Mouse (Mus musculus) embryonic stem cell, embryonic (primary cell): Measurements from ENCODE around the gene Dyx1c1.

ENCODE experiments used
- CTCF ChIA-PET, 4 experiments: fragments of 300-600 bp in 2 of 4; fragments of 350-600 bp in 2 of 4; sonication (Branson Sonifier 250); formaldehyde crosslinking; loops; one replicate each; lab custom pipeline; 2022; ENCODE audit warnings: inconsistent platforms in 2 of 4; lab: Charles Lee
- POLR2A ChIA-PET, 4 experiments: fragments of 300-600 bp in 2 of 4; fragments of 350-600 bp in 2 of 4; sonication (Branson Sonifier 250); formaldehyde crosslinking; loops; one replicate each; lab custom pipeline; 2022; ENCODE audit warnings: antibody characterized with exemption in 4 of 4, inconsistent platforms in 1 of 4; lab: Charles Lee

The Dyx1c1 gene

DNA sequence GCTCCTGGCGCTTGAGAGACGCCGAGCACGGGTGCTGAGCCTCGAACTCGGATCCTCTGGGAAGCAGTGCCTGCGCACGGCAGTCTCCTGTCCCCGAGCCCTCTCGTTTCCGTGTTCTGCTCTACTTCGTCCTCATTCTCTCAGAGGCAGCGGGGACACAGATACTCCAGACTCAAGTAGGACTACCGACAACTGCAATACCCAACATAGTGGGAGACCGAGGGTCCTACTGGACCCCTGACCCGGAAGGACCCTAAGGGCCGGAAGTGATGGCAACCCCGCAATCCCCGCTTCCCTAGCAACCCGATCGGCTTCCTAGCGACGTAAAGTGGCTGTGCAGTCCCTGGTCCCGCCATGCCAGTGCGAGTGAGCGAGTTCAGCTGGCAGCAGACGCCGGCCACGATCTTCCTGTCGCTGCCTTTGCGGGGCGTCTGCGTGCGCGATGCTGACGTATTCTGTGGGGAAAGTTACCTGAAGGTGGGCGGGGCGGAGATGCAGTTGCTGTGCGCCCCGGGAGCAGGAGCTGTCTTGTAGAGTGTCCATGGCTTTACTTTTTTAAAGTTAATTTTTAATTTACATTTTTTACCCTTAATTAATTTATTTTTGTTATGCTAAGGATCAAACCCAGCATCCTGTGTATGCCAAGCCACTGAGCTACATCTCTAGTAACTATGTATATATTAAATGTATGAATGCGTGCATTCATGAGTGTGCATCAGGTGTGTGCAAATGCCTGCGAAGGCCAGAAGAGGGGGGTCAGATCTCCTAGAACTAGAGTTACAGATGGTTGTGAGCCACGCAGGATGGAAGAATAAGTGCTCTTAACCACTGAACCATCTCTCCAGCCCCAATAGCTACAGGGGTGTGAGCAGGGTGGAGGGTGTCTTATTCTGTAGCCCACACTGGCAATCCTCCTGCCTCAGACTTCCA, at the start of gene Dyx1c1, which contains the start of gene Gm44503:
Gene Dyx1c1, plus strand, starts transcription at position 265 of the 930 bp plus-strand sequence.
Gene Gm44503, plus strand, starts transcription at position 332 of the 930 bp plus-strand sequence.
- CTCF ChIA-PET = interaction anchor here (0.6 to 4.2 kb wide), 23 partner anchors 8 to 225 kb away, joined by 3 to 15 read pairs (median 4); partner anchors contain the start of gene Pigb (in 1 of the 4)
- POLR2A ChIA-PET = interaction anchor here (0.5 to 2.3 kb wide), 26 partner anchors 8 to 427 kb away, joined by 3 to 13 read pairs (median 3); partner anchors contain the start of genes Pigb (in 1 of the 4), Rfx7 (in 1 of the 4) and Rsl24d1 (in 1 of the 4)

DNA sequence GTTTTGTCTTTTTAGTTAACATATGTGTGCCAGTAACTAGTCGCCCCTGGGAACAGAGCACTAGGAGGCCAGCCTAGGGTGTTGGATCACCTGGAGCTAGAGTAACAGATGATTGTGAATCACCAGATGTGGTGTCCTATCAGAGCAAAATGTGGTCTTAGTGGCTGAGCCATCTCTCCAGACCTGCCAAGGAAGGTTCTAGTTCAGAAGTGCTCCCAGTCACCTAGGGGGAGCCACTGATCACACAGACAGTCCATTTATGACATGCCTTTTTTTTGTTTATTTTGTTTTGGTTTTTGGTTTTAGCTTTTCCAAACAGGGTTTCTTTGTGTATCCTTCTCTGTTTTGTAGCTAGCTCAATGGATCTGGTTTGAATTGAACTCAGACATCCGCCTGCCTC, 47.2 kb upstream of the Dyx1c1 start:
- ChIA-PET CTCF (interaction anchor here in 2 of 4 experiments (0.6 to 1.8 kb wide), 3 partner anchors 8 to 28 kb away, joined by 4 to 7 read pairs (median 6); partner anchors contain the start of gene Pygo1 (in 1 of the 2)), POLR2A (interaction anchor here in 2 of 4 experiments (0.7 to 6.3 kb wide), 10 partner anchors 10 to 271 kb away, joined by 3 to 53 read pairs (median 4); partner anchors contain the start of genes Pygo1 (in 2 of the 2), Gm44503 (in 1 of the 2) and Nedd4 (in 1 of the 2))

DNA sequence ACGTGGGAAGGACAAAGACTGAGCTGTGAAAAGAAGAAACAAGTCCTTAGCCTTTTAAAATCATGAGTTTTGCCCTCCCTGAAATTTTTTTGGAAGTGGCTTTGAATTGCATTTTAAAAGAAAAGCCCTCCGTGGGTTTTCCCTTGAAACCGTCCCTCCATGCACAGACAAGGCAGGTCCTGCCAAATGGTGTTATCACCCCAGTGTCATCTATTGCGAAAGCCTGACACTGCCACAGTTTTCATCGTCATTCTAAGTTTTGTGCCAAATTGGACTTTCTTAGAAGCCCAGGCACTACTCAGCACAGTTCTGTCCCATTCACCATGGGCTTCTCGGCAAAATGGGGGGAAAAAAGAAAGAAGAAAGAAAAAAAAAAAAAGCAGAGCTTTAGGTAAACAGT, 45.0 kb upstream of the Dyx1c1 start:
- CTCF ChIA-PET = interaction anchor here in 3 of 4 experiments (0.5 to 1.5 kb wide), 6 partner anchors 15 to 132 kb away, joined by 3 to 6 read pairs (median 4); no protein-coding TSS in a partner anchor
- POLR2A ChIA-PET = interaction anchor here in 3 of 4 experiments (0.5 to 6.3 kb wide), 15 partner anchors 9 to 1135 kb away, joined by 3 to 53 read pairs (median 3); partner anchors contain the start of genes Pygo1 (in 2 of the 3) and Prtg (in 1 of the 3)

DNA sequence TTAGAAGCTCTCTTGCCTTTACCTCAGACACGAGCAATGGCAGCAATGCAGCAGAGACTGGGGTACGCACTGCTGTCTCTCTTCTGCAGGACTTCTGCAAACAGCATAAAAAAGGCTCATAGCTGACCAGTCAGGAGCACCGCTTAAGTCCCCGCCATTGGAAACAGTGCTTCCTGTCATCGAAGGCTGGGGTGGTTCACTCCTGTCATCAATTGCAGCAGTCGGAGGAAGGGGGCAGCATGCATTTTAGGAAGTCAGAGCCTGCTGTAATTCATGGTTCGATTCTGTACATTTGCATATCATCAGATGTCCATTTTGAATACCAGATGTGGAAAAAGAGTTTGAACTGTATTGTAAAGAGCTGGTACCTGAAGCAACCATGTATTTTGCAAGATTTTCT, 42.9 kb upstream of the Dyx1c1 start:
- ChIA-PET CTCF (interaction anchor here in 2 of 4 experiments (0.6 to 1.2 kb wide), 3 partner anchors 21 to 40 kb away, joined by 3 to 6 read pairs (median 4); no protein-coding TSS in a partner anchor), POLR2A (interaction anchor here in 2 of 4 experiments (0.6 to 6.3 kb wide), 5 partner anchors 9 to 149 kb away, joined by 3 to 53 read pairs (median 5); partner anchors contain the start of gene Pygo1 (in 2 of the 2))

DNA sequence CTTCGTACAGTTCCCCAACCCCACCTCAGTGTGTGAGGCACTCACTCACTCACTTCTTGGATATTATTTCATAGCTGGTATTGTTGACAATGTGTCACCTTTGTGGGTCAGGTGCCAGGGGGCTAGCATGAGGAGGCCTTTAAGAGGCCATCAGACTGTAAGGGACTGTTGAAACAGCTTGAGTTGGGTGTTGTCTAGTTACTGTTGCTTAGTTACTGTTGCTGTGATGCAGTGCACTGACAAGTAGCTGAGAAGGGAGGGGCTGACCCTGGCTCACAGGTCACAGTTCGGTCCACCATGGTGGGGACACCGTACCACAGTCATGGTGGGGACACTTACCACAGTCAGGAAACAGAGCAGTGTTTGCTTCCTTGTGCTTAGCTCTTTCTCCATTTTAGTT, 35.5 kb upstream of the Dyx1c1 start:
- POLR2A ChIA-PET = interaction anchor here in 2 of 4 experiments (0.6 to 8.0 kb wide), 4 partner anchors 10 to 97 kb away, joined by 3 to 53 read pairs (median 4); no protein-coding TSS in a partner anchor

DNA sequence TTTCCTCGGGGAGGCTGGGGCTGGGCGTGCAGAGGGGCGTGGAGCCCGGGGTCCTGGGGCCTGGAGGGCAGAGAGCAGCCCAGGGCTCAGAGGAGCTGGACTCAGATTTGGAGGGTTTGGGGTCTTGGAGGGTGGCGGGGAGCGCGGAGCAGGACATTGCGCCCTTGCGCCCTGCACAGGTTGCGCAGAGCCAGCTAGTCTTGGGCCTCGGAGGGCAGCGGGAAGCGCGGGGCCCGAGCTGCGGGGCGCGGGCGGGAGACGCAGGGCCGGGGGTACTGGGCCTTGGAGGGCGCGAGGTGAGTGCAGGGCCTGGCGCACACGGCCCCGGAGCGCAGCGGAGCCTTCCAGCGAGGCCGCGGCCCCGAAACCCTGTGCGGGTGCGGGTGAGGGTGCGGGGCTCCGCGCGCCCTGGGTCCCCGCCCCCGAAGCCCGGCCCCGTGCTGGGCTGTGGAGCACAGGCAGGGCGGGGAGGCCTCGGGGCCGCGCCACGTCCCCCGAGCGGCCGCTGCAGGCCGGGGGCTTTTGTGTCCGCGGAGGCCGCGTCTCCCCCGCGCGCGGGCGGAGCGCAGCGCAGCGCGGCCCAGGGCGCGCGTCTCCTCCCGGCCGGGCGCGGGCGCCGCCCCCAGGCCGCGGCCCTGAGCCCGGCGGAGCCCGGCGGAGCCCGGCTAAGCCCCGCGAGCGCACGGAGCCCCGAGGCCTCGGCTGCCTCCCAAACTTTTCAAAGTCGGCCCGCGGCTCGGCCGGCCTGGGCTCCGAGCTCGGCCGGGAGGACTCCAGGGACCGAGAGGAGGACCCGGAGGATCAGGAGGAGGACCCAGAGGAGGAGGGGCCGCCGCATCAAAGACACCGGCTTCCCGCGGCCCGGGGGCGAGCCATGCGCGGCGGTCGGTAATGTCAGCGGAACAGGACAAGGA, 33.3 kb upstream of the Dyx1c1 start, which contains the start of gene Pygo1:
Gene Pygo1, plus strand, starts transcription at position 625 of the 914 bp plus-strand sequence.
- CTCF ChIA-PET = interaction anchor here in 1 of 4 experiments (0.6 to 1.2 kb wide), 3 partner anchors 13 to 34 kb away, joined by 3 to 6 read pairs (median 4); no protein-coding TSS in a partner anchor
- POLR2A ChIA-PET = interaction anchor here in 3 of 4 experiments (0.6 to 8.0 kb wide), 19 partner anchors 9 to 476 kb away, joined by 3 to 53 read pairs (median 4); no protein-coding TSS in a partner anchor

More for the DNA sequence above, 35.5 kb upstream of the Dyx1c1 start:
- CTCF ChIA-PET = interaction anchor here in 1 of 4 experiments (1.3 kb wide), 1 partner anchor 28 kb away, joined by 4 read pairs; no protein-coding TSS in a partner anchor

DNA sequence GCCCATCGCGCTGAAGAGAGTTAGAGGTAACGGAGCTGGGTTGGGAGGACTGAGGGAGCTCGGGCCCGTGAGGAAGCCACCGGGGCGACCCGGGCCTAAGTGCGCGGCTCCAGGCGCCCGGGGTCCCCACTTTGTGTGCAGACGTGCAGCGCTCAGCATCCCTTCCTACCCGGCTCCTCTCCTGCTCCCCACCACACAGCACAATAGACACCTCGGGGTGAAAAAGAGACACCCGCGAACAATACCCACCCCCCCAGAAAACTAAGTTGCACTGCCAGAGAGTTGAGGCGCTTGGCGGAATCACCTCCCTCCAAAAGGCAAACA, 32.7 kb upstream of the Dyx1c1 start:
- POLR2A ChIA-PET = interaction anchor here in 3 of 4 experiments (0.6 to 8.0 kb wide), 9 partner anchors 9 to 476 kb away, joined by 3 to 53 read pairs (median 4); no protein-coding TSS in a partner anchor
- CTCF ChIA-PET = no interaction called here

DNA sequence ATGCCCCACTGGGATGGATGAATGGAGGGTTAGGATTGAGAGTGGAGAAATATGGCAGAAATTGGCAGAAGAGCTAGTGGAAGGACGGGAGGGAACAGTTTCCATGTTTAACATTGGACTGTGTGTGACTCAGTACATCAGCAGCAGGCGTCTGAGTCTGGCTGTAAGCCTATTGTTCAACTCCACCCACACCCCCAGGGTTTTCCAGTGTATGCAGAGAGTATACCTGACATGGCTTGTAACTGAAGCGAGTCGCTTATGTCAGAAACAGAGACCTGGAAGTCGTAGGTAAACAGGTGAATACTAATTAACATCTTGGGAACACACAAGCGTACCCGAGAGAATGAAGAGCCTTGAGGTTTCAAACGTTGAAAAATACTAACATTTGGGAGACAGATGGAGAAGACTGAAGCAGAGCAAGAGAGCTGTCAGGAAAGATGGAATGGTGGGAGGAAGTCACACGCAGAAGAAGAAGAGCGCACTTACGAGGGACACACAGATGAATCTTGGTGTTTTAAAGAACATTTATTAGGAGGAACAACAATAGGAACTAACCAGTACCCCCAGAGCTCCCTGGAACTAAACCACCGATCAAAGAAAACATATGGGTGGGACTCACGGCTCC, 27.3 kb upstream of the Dyx1c1 start:
- ChIA-PET POLR2A (no interaction called here), CTCF (no interaction called here)

DNA sequence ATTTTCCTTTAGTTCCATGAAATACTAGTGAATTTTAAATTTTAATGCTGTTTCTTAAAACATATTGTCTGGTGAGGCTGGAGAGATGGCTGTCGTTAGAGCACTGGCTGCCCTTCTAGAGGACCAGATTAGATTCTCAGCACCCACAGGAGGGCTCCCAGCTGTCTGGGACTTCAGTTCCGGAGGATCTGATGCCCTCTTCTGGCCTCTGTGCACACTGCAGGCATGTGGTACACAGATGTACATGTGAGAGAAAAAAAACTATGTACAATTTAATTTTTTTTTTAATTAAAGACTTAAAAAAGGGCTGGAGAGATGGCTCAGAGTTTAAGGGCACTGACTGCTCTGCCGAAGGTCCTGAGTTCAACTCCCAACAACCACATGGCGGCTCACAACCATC, 23.3 kb upstream of the Dyx1c1 start:
- CTCF ChIA-PET = interaction anchor here (0.6 to 1.6 kb wide), 18 partner anchors 8 to 404 kb away, joined by 3 to 10 read pairs (median 3); no protein-coding TSS in a partner anchor
- POLR2A ChIA-PET = interaction anchor here in 1 of 4 experiments (0.7 to 1.8 kb wide), 3 partner anchors 9 to 169 kb away, joined by 3 to 4 read pairs (median 3); no protein-coding TSS in a partner anchor

DNA sequence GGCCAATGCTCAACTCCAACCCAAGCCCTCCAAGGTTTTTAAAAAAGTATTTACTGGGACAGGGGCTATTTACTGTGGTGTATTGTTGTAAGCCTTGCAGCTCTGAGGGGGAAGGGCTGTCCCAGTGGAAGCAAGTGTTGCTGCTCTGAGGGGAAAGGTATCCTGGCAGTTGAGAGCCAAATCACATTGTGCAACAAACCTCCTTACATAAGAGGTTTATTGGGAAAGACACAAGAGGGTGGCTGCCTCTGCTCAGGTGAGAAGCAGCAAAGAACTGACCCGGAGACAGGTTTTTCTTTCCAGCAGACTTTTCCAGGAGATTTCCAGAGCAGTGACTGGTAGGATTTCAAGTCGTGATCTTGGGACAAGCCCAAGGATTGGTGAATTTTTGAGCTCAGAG, 22.3 kb upstream of the Dyx1c1 start:
- ChIA-PET POLR2A (interaction anchor here in 1 of 4 experiments (0.6 to 1.5 kb wide), 2 partner anchors 12 to 170 kb away, joined by 3 read pairs; no protein-coding TSS in a partner anchor), CTCF (interaction anchor here (0.6 to 1.6 kb wide), 10 partner anchors 8 to 170 kb away, joined by 3 to 7 read pairs (median 4); no protein-coding TSS in a partner anchor)

DNA sequence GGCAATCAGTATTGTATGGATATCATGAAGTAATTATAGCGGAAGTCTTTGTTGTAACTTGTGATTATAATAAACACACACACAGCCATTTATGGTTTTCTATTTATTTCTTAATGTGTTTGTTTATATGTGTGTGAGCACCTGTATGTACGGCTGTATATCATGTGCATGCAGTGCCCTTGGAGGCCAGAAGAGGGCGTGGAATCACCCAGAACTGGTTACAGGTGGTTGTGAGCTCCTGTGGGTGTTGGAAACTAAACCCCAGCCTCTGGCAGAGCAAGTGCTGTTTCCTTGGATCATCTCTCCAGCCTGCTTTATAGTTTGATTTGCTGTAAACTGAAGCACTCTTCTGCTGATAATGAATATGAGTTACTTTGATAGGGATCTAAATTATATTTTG, 15.2 kb upstream of the Dyx1c1 start:
- POLR2A ChIA-PET = interaction anchor here in 3 of 4 experiments (0.6 to 1.5 kb wide), 10 partner anchors 12 to 654 kb away, joined by 3 to 8 read pairs (median 4); partner anchors contain the start of genes Dyx1c1 (in 2 of the 3), Gm44503 (in 2 of the 3), Gm20509 (in 1 of the 3) and Pygo1 (in 1 of the 3)
- CTCF ChIA-PET = interaction anchor here (0.6 to 4.2 kb wide), 24 partner anchors 8 to 383 kb away, joined by 3 to 45 read pairs (median 4); partner anchors contain the start of genes Dyx1c1 (in 1 of the 4) and Gm44503 (in 1 of the 4)

DNA sequence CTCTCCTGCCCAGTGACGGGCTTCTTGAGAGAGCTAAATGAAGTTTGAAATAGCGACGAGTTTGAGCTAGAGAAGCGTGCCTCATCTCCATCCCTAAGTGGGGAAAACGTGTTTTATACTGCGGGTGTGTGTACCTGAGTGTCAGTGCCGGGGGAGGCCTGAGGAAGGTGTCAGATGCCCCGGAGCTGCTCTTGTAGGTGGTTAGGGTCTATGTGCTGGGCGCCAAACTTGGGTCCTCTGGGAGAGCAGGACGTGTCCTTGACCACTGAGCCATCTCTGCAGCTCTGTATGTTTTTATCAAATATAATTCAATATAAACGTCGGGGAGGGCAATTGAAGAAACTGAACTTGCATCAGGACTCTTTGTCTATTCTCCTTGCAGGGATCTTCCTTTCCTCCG, 14.3 kb upstream of the Dyx1c1 start:
- CTCF ChIA-PET = interaction anchor here in 3 of 4 experiments (0.6 to 4.2 kb wide), 19 partner anchors 9 to 210 kb away, joined by 3 to 45 read pairs (median 4); partner anchors contain the start of genes Dyx1c1 (in 1 of the 3) and Gm44503 (in 1 of the 3)
- POLR2A ChIA-PET = interaction anchor here in 3 of 4 experiments (0.6 to 1.5 kb wide), 7 partner anchors 11 to 655 kb away, joined by 3 to 8 read pairs (median 3); partner anchors contain the start of genes Dyx1c1 (in 2 of the 3) and Gm44503 (in 2 of the 3)

DNA sequence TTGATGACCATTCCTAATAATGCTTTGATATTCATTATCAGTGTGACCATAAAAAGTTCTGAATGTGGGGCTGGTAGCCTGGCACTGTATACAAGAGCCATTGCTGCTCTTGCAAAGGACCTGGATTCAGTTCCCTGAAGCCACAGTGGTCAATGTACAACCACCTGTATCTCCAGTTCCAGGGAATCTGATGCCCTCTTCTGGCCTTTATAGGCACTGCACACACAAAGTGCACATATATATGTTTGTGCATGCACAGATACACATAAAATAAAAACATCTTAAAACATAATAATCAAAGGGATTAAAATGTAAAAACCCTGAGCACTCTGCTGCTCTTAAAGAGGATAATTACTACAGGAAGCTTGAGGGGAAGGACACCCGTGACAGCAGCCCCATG, 11.6 kb upstream of the Dyx1c1 start:
- ChIA-PET POLR2A (interaction anchor here in 1 of 4 experiments (0.9 to 2.7 kb wide), 3 partner anchors 9 to 167 kb away, joined by 3 to 13 read pairs (median 3); partner anchors contain the start of genes Dyx1c1, Gm44503 and Rsl24d1), CTCF (interaction anchor here in 1 of 4 experiments (4.2 kb wide), 1 partner anchor 8 kb away, joined by 45 read pairs; no protein-coding TSS in a partner anchor)

DNA sequence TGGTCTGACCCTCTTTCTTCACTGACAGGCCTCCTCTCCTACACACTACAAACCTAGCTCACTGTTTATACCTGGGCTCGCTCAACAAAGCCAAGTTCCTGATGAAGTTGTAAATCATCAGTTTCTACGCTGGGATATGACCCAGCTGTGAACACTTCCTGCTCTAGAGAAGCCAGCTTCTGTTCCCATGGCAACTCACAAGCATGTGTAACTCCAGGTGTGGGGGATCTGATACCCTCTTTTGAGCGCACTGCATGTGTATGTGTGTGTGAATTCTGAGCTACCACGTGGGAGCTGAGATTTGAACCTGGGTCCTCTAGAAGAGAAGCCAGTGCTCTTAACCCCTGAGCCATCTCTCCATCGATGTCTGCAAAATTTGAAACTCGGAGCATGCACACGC, 9.0 kb upstream of the Dyx1c1 start:
- ChIA-PET POLR2A (interaction anchor here in 1 of 4 experiments (0.6 to 2.7 kb wide), 2 partner anchors 9 to 12 kb away, joined by 3 to 13 read pairs; partner anchors contain the start of genes Dyx1c1 and Gm44503), CTCF (interaction anchor here in 1 of 4 experiments (0.6 kb wide), 1 partner anchor 1101 kb away, joined by 4 read pairs; no protein-coding TSS in a partner anchor)

DNA sequence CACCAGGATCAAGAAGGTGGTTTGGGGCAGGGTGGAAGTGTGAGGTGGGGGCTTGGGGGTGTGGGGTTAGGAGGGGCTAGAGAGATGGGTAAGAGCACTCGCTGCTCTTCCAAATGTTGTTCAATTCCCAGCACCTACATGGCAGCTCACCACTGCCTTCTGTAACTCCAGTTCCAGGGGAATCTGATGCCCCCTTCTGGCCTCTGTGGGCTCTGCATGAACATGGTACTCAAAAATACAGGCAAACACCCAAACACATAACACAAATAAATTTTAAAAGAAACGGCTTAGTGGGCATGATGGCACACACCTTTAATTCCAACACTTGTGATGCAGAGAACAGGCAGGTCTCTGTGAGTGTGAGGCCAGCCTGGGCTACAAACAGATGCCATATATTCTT, 3.8 kb upstream of the Dyx1c1 start:
- ChIA-PET CTCF (interaction anchor here (0.5 to 2.0 kb wide), 29 partner anchors 9 to 188 kb away, joined by 3 to 45 read pairs (median 3); partner anchors contain the start of genes Ccpg1 (in 2 of the 4), Ccpg1os (in 2 of the 4), Prtg (in 1 of the 4) and Pygo1 (in 1 of the 4)), POLR2A (interaction anchor here in 2 of 4 experiments (0.7 to 1.9 kb wide), 3 partner anchors 11 to 506 kb away, joined by 3 to 8 read pairs (median 3); no protein-coding TSS in a partner anchor)
